Mouse (Mus musculus) induced T-regulatory cell, adult 2 months (primary cell): ENCODE data around the gene Nacc1.
A peak's percentile ranks its signal among the peaks of the same experiment; 100 is the strongest.

Source experiments
- DNase-seq: peaks from one replicate; pipeline ENCODE4 v3.0.0-alpha.2; 2012; ENCODE audit warnings: low read depth

Nacc1 gene

DNA sequence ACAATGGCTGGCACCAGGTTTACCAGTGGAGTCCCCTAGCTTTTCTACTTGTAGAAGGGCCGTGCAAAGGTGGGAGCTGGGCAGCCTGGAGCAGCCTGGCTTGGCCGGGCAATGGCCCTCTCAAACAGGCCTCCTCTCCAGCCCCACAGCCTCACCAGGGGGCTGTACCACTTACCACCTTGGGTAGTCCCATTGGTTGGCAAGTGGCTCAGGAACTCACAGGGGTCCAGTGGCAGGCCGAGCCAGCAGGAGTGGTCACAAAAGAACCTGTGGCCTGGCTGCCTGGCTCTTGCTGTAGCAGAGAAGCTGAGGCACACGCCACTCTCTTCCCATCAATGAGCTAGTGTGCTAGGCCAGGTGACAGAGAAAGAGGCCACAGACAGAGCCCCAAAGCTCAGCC is 26.5 kb upstream of the Nacc1 start:
- DNase-seq, result no peak

- no peak for DNase-seq
Observed at GRCm38 (mm10) chr8:84713381-84713780, 25.7 kb upstream of the Nacc1 start.

- DNase-seq, result no peak
Observed at GRCm38 (mm10) chr8:84712759-84713120, 25.1 kb upstream of the Nacc1 start.

GRCm38 (mm10) chr8:84711933-84712758 is 24.5 kb upstream of the Nacc1 start:
- DNase-seq, result no peak

DNA sequence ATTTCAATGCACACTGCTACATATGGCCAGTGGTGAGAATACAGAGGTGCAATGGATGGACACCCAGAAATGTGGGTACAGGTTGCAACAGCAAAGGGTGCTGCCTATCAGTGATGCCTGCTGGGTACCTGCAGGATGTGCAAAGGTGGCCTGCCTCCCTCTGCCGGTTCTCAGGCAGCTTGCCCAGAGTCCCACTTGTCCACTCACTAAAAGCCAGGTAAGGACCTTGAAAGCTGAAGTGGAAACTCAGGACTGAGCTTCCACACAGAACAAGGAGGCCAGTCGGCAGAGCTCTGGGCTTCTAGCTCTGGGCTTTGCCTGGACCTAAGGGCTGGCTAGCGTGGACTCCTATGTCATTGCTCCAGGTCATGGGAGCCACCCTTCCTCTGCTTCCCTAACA is 23.6 kb upstream of the Nacc1 start:
- no peak for DNase-seq

- DNase-seq, result no peak
Observed at GRCm38 (mm10) chr8:84709931-84710330, 22.3 kb upstream of the Nacc1 start.

DNA sequence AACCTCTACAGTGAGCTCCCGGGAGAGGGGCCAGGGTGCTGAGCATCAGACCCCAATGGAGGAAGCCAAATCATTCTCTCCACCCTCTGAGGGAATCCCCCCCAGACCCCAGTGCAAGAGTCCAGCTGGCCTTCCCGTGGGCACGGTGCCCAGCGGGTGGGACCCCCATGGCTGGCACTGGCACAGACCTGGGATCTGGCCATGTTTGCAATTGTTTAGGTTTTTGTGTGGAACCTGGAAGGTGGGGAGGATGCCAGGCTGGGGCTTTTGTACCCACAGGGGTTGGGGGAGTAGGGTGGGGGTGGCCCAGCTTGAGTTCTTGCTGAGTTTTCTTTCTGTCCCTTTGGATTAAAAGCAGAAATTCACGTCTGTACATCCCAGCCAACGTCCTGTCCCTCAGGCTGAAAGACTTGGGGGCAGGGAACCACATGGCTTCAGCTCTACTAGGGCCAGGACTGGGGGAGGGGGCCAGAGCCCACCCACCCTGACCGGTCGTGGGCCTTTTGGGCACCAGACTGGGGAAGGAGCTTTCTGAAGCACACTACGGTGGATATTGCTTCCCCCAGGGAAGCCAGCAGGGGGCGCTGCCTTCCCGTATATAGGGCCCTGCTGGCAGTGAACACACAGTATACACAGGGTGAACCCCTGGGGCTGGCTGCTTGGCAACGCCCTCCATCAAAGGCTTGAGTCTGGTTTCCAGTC is 21.3 kb upstream of the Nacc1 start:
- peak; percentile 92 for DNase-seq

GRCm38 (mm10) chr8:84708071-84708541 is 20.4 kb upstream of the Nacc1 start:
- peak; percentile 22 for DNase-seq

DNA sequence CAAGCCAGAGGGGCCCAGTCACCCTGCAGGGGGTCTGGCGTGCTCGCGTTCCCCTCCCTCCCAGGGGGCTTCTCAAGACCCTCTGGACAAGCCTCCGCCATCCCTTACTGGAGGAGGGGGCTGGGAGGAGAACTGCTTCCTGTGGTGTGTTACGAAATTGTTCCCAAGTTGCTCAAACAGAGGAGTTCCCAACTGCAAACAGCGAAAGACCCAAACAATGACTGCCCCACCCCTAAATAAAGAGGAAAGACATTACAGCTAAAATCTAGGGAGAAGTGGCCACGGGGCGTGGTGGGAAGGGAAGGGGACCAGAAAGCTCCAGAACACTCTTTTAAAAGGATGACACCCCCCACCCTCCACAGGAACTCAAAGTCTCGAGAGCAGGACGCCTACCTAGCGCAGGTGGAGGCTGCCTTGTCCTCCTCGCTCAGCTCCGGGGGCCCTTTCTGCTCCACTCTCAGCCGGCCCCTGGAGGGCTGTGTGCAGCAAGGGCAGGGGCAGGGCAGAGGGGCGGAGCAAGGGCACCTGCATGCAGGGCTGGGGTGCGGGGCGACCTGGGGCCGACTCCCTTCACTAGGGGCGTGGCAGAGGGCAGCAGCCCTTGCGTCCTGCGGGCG is 19.7 kb upstream of the Nacc1 start:
- peak; percentile 45 for DNase-seq

DNA sequence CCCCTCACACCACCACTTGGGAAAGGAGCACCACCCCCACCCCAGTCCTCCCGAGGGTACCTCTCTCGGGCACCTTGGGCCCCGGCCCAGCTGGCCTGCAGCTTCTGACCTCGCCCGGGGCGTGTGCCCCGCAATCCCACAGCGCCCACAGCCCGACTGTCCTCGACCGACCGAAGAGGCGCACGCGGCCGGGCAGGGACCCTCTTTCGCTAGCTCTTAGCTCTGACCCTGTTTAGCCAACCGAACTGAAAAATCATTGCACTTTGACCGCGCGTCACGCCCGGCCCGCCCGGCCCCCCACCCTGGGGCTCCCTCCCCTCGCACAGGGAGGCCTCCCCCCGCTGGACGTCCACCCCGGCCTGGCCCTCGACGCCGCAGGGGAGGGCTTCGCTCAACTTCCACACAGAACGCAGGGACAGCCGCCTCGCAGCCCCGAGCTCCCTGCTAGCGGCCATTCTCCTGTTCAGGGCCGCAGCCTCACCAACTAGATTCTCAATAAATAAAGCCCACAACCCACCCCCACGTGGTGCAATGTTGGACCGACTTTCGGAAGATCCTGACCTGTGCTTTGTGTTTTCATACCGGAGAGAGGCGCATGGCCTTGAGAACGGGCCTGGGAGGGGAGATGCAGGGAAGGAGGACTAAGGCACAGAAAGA is 19.1 kb upstream of the Nacc1 start:
- DNase-seq, result peak; percentile 23

GRCm38 (mm10) chr8:84705960-84706359 is 18.3 kb upstream of the Nacc1 start:
- peak; percentile 42 for DNase-seq

DNA sequence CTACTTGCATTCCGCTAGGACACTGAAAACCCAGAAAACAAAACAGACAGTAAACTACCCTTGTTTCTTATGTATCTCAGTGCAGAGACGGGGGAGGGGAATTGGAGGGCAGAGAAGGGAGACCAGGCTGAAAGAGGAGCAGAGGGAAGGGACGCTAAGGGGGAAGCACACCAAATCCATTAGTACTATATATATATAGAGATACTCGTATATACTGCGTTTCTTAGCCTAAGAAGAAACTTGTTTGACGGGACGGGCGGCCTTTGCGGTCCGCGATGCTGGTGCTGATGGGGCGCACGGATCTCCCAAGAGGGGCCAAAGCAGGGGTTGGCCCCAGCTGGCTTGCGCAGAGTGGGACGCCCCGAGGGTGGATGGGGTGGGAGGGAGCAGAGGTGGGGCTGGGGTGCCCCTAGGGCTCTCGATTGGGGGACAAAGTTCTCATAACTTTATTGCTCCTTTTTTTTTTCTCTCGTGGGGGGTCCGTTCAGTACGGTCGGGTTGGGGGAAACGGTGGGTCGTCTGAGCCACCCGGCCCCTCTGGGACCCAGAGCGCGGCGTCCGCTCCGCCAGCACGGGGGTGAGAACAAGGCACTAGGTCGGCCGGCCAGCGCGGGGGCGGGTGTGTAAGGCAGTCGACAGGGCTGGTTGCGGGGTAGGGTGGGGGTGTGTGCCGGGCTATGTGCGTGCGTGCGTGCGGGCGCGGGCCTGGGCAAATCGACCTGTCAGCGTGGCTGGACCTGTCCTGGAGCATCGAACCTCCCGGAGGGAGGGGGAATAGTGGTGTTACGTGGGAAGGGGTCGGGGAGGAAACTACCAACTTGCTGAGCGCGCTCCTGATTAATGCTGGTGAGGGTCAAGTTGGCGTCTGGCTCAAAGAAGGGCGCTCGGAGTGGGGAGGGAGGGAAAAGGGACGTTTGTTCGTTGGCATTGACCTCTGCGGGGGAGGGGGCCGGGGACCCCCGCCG is 17.5 kb upstream of the Nacc1 start:
- peak; percentile 35 for DNase-seq

- peak; percentile 89 for DNase-seq
Observed at GRCm38 (mm10) chr8:84704356-84704755, 16.7 kb upstream of the Nacc1 start.

DNA sequence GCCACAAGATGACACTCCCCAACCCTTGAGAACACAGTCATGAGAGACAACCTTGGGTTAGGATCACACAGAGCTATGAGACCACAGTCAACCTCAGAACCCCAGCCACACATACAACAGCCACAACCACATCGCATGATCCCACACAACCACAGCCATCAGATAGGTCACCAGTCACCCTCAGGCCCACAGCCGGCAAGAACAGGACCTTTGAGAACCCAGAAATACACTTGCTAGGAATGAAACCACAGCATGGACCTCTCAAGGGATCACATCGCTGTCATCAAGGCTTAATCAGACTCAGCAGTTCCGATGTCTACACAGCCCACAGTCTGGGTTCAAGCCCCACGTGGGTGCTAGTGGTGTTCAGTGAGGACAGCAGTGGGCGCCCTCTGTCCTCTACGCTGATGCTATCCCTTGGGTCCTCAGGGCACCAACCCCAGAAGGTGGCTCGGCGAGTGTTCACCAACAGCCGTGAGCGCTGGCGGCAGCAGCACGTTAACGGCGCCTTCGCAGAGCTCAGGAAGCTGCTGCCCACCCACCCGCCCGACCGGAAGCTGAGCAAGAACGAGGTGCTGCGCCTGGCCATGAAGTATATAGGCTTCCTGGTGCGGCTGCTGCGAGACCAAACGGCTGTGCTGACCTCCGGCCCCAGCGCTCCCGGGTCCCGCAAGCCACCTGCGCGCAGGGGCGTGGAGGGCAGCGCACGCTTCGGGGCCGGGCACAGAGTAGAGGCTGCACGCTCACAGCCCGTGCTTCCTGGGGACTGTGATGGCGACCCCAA is 16.0 kb upstream of the Nacc1 start:
- peak; percentile 83 for DNase-seq

DNA sequence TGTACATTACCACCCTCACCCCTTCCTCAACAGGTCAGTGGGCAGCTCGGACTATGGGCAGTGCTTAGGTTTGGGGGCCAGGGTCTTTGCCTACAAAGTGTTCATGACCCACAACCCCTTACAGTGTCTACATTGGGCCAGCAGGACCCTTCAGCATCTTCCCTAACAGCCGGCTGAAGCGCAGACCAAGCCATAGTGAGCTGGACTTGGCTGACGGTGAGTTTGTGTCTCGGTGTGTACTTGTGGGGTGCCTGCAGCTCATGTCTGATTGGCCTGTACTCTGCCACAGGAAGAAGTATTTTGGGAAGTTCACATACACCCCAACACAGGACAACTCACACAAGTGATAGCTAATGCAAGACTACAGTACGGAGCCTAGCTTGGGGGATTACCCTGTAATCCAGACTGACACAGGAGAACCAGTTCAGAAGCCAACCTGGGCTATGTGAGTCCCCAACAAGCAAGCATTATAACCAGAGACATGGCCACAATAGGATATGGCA is 15.4 kb upstream of the Nacc1 start:
- no peak for DNase-seq

DNA sequence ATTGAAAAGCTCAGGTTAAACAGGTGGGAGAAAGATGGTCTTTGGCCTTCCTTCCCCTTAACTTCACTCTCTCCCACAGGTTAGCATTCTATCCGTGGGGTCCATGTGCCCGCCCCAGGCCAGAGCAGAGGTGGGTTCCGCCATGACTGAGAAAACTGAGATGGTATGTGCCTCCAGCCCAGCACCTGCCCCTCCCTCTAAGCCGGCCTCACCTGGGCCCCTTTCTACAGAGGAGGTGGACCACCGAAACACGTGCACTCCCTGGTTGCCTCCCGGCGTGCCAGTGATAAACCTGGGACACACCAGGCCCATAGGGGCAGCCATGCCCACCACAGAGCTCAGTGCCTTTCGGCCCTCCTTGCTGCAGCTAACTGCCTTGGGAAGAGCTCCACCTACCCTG is 14.9 kb upstream of the Nacc1 start:
- no peak for DNase-seq

DNA sequence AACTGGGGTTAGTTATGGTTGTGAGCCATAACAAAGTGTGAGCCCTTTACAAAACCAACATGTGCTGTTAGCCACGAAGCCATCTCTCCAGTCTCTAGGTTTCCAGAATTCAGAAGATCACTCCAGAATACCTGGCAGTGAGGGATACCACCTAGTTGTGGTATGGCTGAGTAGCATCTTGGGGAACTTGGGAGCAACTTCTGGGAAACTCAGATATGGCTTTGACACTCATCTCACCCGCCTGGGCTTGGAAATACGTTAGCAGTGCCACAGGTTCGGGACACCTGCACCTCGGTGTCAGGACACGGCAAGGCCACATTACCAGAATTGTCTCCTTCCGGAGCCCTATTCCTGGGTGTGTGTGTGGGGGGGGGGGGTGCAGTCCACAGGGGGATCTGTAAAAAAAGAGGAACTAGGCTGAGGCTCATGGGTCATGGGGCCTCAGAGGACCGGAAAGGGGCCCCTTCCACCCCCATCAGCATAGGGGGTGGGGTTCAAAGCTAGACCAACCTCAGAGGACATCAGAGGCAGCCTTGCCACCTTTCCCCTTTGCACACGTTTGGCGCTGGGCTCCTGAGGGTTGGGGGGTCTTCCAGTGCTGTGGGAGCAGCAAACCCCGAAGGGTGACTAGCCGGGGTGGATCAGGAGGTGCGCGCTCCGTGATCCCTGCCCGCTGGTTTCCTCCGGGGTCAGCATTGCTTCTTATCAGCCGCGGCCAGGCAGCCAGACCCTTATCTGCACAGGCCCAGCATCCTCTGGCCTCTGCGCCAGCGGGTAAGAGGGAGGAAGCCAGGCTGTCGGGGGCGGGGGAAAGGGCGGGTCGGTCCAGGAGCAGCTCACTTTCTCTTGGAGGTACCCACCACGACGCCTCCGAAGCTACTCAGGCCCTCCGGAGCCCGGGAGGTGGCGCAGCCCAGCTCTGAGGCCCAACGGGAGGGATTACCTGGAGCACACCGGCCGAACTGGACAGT is 13.6 kb upstream of the Nacc1 start, which contains the start of gene Lyl1:
Lyl1 (plus strand) TSS at position 517 of the 971 bp plus-strand sequence.
- peak; percentile 58 for DNase-seq

DNA sequence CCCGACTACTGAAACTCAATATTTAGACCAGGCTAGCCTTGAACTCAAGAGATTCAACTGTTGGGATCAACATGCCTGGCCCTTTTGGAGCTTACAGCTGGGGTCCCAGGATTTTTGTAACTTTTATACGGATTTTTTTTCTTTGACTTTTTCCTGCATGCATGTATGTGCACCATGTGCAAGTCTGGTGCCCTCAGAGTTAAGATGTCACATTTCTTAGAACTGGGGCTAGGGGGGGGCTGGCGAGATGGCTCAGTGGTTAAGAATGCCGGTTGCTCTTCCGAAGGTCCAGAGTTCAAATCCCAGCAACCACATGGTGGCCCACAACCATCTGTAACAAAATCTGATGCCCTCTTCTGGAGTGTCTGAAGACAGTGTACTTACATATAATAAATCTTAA is 12.9 kb upstream of the Nacc1 start:
- no peak for DNase-seq

GRCm38 (mm10) chr8:84699861-84700322 is 12.2 kb upstream of the Nacc1 start:
- DNase-seq, result peak; percentile 57
